Mouse (Mus musculus) embryonic facial prominence, embryonic 15.5 days (tissue): ENCODE results near the gene Jmjd6. TPM values are rescaled to one million over a fixed set of nuclear protein-coding genes. Genes with fewer than 3 reads are reported as not detected.
A peak's percentile ranks its signal among the peaks of the same experiment; 100 is the strongest.

Source experiments
- ATAC-seq: fragments of 200-750 bp; cut with Nextera tagmentation; 2 replicates; pipeline ENCODE4 v1.8.0; 2017; ENCODE audit warnings: low read depth, moderate TSS enrichment; ENCODE audit not compliant: insufficient number of reproducible peaks, low FRiP score, low TSS enrichment
- H3K27ac ChIP-seq: fragments of 300-500 bp; sonication (generic); replicated peaks from 2 replicates; pipeline ENCODE4 v1.5.1; 2015; ENCODE audit warnings: mild to moderate bottlenecking, inconsistent platforms
- H3K27me3 ChIP-seq: fragments of 300-500 bp; sonication (generic); 2 replicates; pipeline ENCODE4 v1.6.1; 2015; ENCODE audit warnings: inconsistent platforms
- H3K36me3 ChIP-seq: fragments of 300-500 bp; sonication (generic); 2 replicates; pipeline ENCODE4 v1.6.1; 2015; ENCODE audit warnings: mild to moderate bottlenecking, inconsistent platforms
- H3K4me1 ChIP-seq: fragments of 300-500 bp; sonication (generic); 2 replicates; pipeline ENCODE4 v1.6.1; 2015; ENCODE audit warnings: inconsistent platforms
- H3K4me2 ChIP-seq: fragments of 300-500 bp; sonication (generic); replicated peaks from 2 replicates; pipeline ENCODE4 v1.6.1; 2015; ENCODE audit warnings: mild to moderate bottlenecking, inconsistent platforms
- H3K4me3 ChIP-seq: fragments of 300-500 bp; sonication (generic); replicated peaks from 2 replicates; pipeline ENCODE4 v1.5.1; 2015; ENCODE audit warnings: mild to moderate bottlenecking, inconsistent platforms
- H3K9ac ChIP-seq: fragments of 300-500 bp; sonication (generic); 2 replicates; pipeline ENCODE4 v1.6.1; 2015; ENCODE audit warnings: inconsistent platforms
- H3K9me3 ChIP-seq: fragments of 300-500 bp; sonication (generic); replicated peaks from 2 replicates; pipeline ENCODE4 v1.6.1; 2016; ENCODE audit warnings: inconsistent platforms
- WGBS: fragments of 180-500 bp; shearing (Covaris S2); methylation state at CpG from one replicate; pipeline ENCODE4 v1.1.7; 2015; 5-methylcytosine and 5-hydroxymethylcytosine counted together
- polyA plus RNA-seq: library from polyadenylated mRNA; unstranded; fragments of >200 nt; fragmentation: Nextera tagmentation; extraction: Ambion mirVana; gene quantifications from 2 replicates; pipeline ENCODE4 v1.2.1, GENCODE M21; 2015

The Jmjd6 gene
- polyA plus RNA-seq, 1 experiment from 2014 or later = 74.1 TPM

GRCm38 (mm10) chr11:116822215-116822614 lies 21.0 kb downstream of the Jmjd6 start:
- Histone ChIP-seq H3K9ac (no peak overlapping the region), H3K4me1 (peaks cover 60% of the 10 kb centered on the region), H3K36me3 (no peaks in the 10 kb centered on the region), H3K27ac (no peak overlapping the region), H3K4me3 (no peak overlapping the region), H3K9me3 (no peaks in the 10 kb centered on the region), H3K27me3 (no peaks in the 10 kb centered on the region), H3K4me2 (no peak overlapping the region)
- ATAC-seq = no peak
- WGBS = 61% methylated on average over 10 of the region's 10 CpGs

DNA sequence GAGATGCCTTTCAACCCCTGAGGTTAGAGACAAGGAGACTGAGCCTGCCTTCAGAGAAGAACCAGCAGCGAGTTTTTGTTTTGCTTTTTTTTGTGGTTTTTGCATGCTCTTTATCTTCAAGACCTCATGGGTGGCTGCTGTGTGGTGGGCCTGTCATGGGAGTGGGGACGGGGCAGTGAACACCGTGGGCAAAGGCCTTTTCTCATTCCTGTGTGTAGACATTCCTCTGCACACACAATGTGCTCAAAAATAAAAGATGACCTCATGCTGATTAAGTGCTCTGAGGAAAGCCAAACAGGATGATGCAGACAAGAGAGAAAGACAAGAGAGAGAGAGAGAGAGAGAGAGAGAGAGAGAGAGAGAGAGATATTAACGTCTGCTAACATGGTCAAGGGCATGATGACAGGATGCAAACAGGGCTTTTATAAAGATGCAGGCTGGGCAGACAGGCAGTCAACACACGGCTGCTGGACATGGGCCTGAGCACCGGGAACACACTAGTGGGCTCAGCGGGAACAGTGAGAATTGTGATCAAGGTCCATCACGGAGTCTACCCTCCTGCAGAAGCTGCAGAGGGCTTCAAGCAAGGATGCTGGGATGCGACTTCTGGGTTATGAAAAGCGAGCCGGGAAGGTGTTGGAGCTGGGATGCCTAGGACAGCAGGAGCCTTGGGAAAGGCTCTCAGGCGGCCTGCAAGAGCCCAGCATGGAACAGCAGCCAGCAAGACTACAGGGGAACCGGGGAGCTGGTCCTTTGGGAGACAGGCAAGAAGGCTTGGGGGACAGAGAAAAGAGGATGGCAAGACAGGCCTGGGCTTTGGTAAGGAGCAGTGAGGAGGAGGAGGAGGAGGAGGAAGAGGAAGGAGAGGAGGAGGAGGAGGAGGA lies 21.9 kb downstream of the Jmjd6 start:
- Histone ChIP-seq H3K36me3 (no peaks in the 10 kb centered on the region), H3K9me3 (no peaks in the 10 kb centered on the region), H3K27ac (0 out of 2 replicates have a peak overlapping the region, but pooled peaks have one; percentile 28), H3K4me1 (peaks cover 60% of the 10 kb centered on the region), H3K27me3 (no peaks in the 10 kb centered on the region), H3K9ac (no peak overlapping the region), H3K4me3 (no peak overlapping the region), H3K4me2 (no peak overlapping the region)
- WGBS = 65% methylated on average over 13 of the region's 13 CpGs
- ATAC-seq = no peak

DNA sequence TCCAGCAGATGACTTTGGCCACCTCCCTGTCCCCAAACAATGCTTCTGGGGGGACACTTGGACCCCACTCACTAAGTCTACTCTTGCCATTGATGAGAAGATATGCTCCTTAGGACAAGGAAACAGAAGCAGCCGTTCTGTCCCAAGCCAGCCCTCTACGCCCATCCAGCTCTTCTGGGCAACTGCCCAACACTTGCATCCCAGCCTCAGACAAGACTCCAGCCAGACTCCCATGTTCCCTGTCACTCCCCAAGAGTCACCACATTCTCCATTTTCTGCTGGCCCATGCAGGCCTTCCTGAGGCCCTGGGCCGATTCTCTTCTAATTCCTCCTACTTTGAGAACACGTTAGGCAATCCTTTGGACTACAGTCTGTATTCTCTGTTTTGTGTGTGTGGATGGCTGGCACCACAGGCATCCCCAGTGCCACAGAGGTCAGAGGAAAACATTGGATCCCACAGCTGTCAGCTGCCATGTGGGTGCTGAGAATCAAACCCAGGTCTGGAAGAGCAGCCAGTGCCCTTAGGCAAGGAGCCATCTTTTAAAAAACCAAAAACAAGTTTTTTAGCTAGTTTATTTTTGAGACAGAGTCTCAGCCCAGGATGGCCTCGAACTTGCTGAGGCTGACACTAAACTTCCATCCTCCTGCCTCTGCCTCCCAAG lies 23.2 kb downstream of the Jmjd6 start:
- no peaks in the 10 kb centered on the region for H3K9me3 ChIP-seq
- 74% methylated on average over 5 of the region's 5 CpGs for WGBS
- ATAC-seq = no peak
- peaks cover 59% of the 10 kb centered on the region for H3K4me1 ChIP-seq
- H3K36me3 ChIP-seq = no peaks in the 10 kb centered on the region
- H3K4me2 ChIP-seq = no peak overlapping the region
- no peak overlapping the region for H3K4me3 ChIP-seq
- no peaks in the 10 kb centered on the region for H3K27me3 ChIP-seq
- no peak overlapping the region for H3K9ac ChIP-seq
- H3K27ac ChIP-seq = no peak overlapping the region

- 0 out of 2 replicates have a peak overlapping the region, but pooled peaks have one; percentile 44 for H3K27ac ChIP-seq
- H3K9ac ChIP-seq = no peak overlapping the region; the same call in 1 of the 2 replicates
- WGBS = 50% methylated on average over 8 of the region's 8 CpGs
- no peaks in the 10 kb centered on the region for H3K9me3 ChIP-seq
- ATAC-seq = no peak
- no peak overlapping the region for H3K4me2 ChIP-seq
- H3K27me3 ChIP-seq = no peaks in the 10 kb centered on the region
- no peak overlapping the region for H3K4me3 ChIP-seq
- no peaks in the 10 kb centered on the region for H3K36me3 ChIP-seq
- peaks cover 71% of the 10 kb centered on the region for H3K4me1 ChIP-seq
Measured at GRCm38 (mm10) chr11:116818722-116819121, 24.5 kb downstream of the Jmjd6 start.

- no peaks in the 10 kb centered on the region for H3K9me3 ChIP-seq
- no peak for ATAC-seq
- no peaks in the 10 kb centered on the region for H3K27me3 ChIP-seq
- no peaks in the 10 kb centered on the region for H3K36me3 ChIP-seq
- H3K4me3 ChIP-seq = no peak overlapping the region
- H3K4me1 ChIP-seq = peaks cover 80% of the 10 kb centered on the region
- no peak overlapping the region for H3K4me2 ChIP-seq
- 97% methylated on average over 5 of the region's 5 CpGs for WGBS
- no peak overlapping the region for H3K9ac ChIP-seq
- no peak overlapping the region for H3K27ac ChIP-seq
Measured at GRCm38 (mm10) chr11:116817567-116817966, 25.7 kb downstream of the Jmjd6 start.

DNA sequence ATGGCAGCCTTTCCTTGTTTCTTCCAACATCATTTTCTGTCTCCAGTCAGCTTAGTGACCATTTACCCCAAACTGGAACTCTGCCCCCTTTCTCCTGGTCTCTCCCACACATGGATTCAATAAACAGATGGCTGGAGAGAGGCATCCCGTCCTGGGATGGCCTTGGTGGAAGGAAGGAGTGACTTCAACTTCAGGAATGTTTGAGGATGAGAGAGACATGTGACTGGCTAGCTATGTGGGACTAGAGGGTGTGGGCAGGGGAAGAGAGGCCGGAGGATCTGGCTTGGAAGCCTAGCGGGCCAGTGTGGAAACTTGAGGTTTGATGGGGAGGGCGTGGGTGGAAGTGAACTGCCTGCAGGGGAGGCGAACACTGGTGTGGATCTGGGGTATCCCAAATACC lies 26.5 kb downstream of the Jmjd6 start:
- H3K27me3 ChIP-seq = no peaks in the 10 kb centered on the region
- ATAC-seq = no peak
- H3K27ac ChIP-seq = no peak overlapping the region
- H3K36me3 ChIP-seq = no peaks in the 10 kb centered on the region
- H3K9ac ChIP-seq = no peak overlapping the region
- no peaks in the 10 kb centered on the region for H3K9me3 ChIP-seq
- H3K4me2 ChIP-seq = no peak overlapping the region
- 63% methylated on average over 5 of the region's 5 CpGs for WGBS
- peaks cover 79% of the 10 kb centered on the region for H3K4me1 ChIP-seq
- no peak overlapping the region for H3K4me3 ChIP-seq

GRCm38 (mm10) chr11:116814884-116815415 lies 28.3 kb downstream of the Jmjd6 start:
- Histone ChIP-seq H3K27me3 (no peaks in the 10 kb centered on the region), H3K4me3 (no peak overlapping the region), H3K9ac (no peak overlapping the region), H3K36me3 (no peaks in the 10 kb centered on the region), H3K4me2 (peak overlapping the region; percentile 24), H3K4me1 (peaks cover 81% of the 10 kb centered on the region), H3K9me3 (no peaks in the 10 kb centered on the region), H3K27ac (peak overlapping the region; percentile 96)
- no peak for ATAC-seq
- WGBS = 16% methylated on average over 7 of the region's 7 CpGs

GRCm38 (mm10) chr11:116814076-116814883 lies 29.0 kb downstream of the Jmjd6 start:
- peaks cover 75% of the 10 kb centered on the region for H3K4me1 ChIP-seq
- 11% methylated on average over 20 of the region's 20 CpGs for WGBS
- H3K9me3 ChIP-seq = no peaks in the 10 kb centered on the region
- peak overlapping the region; percentile 24 for H3K4me2 ChIP-seq
- peak; percentile 56 for ATAC-seq
- no peaks in the 10 kb centered on the region; the same call in 1 of the 2 replicates for H3K36me3 ChIP-seq
- H3K27ac ChIP-seq = peak overlapping the region; percentile 96
- no peak overlapping the region for H3K9ac ChIP-seq
- H3K4me3 ChIP-seq = no peak overlapping the region
- no peaks in the 10 kb centered on the region for H3K27me3 ChIP-seq

DNA sequence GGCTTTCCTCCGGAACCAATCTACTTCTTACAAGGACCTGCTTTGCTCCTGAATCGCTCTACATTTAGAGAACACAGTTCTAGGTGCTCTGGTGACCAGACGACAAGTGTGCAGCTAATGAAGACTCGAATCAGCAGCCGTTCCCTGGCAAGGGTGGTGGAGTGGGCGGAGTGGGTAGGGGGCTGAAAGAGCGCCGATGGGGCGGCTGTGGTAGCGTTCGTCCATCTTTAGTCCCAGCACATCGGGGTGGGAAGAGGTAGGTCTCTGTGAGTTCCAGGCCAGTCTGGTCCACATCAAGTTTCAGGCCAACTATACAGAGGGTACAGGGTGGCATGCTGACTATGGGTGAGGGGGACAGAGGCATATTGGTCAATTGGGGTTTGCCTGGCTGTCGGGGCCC lies 29.6 kb downstream of the Jmjd6 start:
- Histone ChIP-seq H3K9me3 (no peaks in the 10 kb centered on the region), H3K27me3 (no peaks in the 10 kb centered on the region), H3K4me2 (no peak overlapping the region), H3K27ac (peak overlapping the region; percentile 96), H3K36me3 (no peaks in the 10 kb centered on the region; the same call in 1 of the 2 replicates), H3K4me1 (peaks cover 71% of the 10 kb centered on the region), H3K9ac (no peak overlapping the region), H3K4me3 (no peak overlapping the region)
- ATAC-seq = no peak
- WGBS = 73% methylated on average over 13 of the region's 13 CpGs

GRCm38 (mm10) chr11:116812793-116813529 lies 30.3 kb downstream of the Jmjd6 start:
- H3K9ac ChIP-seq = no peak overlapping the region
- WGBS = 39% methylated on average over 21 of the region's 21 CpGs
- no peaks in the 10 kb centered on the region for H3K27me3 ChIP-seq
- H3K4me1 ChIP-seq = peaks cover 73% of the 10 kb centered on the region
- no peak overlapping the region for H3K4me3 ChIP-seq
- H3K4me2 ChIP-seq = no peak overlapping the region; the same call in 1 of the 2 replicates
- no peaks in the 10 kb centered on the region; the same call in 1 of the 2 replicates for H3K36me3 ChIP-seq
- no peaks in the 10 kb centered on the region for H3K9me3 ChIP-seq
- ATAC-seq = no peak
- H3K27ac ChIP-seq = peak overlapping the region; percentile 96
